Mouse (Mus musculus) lung, embryonic 15.5 days (tissue): Measurements from ENCODE around the gene Cyb5b. TPM values are rescaled to one million over a fixed set of nuclear protein-coding genes. Genes with fewer than 3 reads are reported as not detected.

Source experiments
- ATAC-seq: fragments of 200-750 bp; cut with Nextera tagmentation; 2 replicates; pipeline ENCODE4 v1.8.0; 2017; ENCODE audit warnings: moderate number of reproducible peaks, borderline replicate concordance; ENCODE audit not compliant: low FRiP score, low TSS enrichment; ENCODE audit errors: extremely low read depth
- H3K27ac ChIP-seq: fragments of 300-500 bp; sonication (generic); 2 replicates; pipeline ENCODE4 v1.5.1; 2015; ENCODE audit warnings: moderate library complexity, mild to moderate bottlenecking, inconsistent platforms
- H3K27me3 ChIP-seq: fragments of 300-500 bp; sonication (generic); 2 replicates; pipeline ENCODE4 v1.6.1; 2015; ENCODE audit warnings: inconsistent platforms
- H3K36me3 ChIP-seq: fragments of 300-500 bp; sonication (generic); 2 replicates; pipeline ENCODE4 v1.6.1; 2015; ENCODE audit warnings: inconsistent platforms
- H3K4me1 ChIP-seq: fragments of 300-500 bp; sonication (generic); 2 replicates; pipeline ENCODE4 v1.6.1; 2015; ENCODE audit warnings: inconsistent platforms
- H3K4me2 ChIP-seq: fragments of 300-500 bp; sonication (generic); 2 replicates; pipeline ENCODE4 v1.6.1; 2015; ENCODE audit warnings: inconsistent platforms, mild to moderate bottlenecking, moderate library complexity
- H3K4me3 ChIP-seq: fragments of 300-500 bp; sonication (generic); 2 replicates; pipeline ENCODE4 v1.5.1; 2015; ENCODE audit warnings: mild to moderate bottlenecking, inconsistent platforms
- H3K9ac ChIP-seq: fragments of 300-500 bp; sonication (generic); 2 replicates; pipeline ENCODE4 v1.6.1; 2015; ENCODE audit warnings: inconsistent platforms
- H3K9me3 ChIP-seq: fragments of 300-500 bp; sonication (generic); 2 replicates; pipeline ENCODE4 v1.6.1; 2016; ENCODE audit warnings: inconsistent platforms
- WGBS: fragments of 180-500 bp; shearing (Covaris S2); methylation state at CpG from one replicate; pipeline ENCODE4 v1.1.7; 2015; 5-methylcytosine and 5-hydroxymethylcytosine counted together
- polyA plus RNA-seq: library from polyadenylated mRNA; unstranded; fragments of >200 nt; fragmentation: Nextera tagmentation; extraction: Ambion mirVana; gene quantifications from 2 replicates; pipeline ENCODE4 v1.2.1, GENCODE M21; 2015

Cyb5b gene
- polyA plus RNA-seq, 1 experiment from 2014 or later, result 88.3 TPM

GRCm38 (mm10) chr8:107218091-107218490 lies 67.7 kb downstream of the Cyb5b start:
- no peaks in the 10 kb centered on the region for H3K9me3 ChIP-seq
- H3K4me3 ChIP-seq, result no peak overlapping the region
- ATAC-seq, result no peak
- 76% methylated on average over 8 of the region's 8 CpGs for WGBS
- no peak overlapping the region for H3K9ac ChIP-seq
- no peak overlapping the region for H3K27ac ChIP-seq
- H3K4me1 ChIP-seq, result no peaks in the 10 kb centered on the region
- no peak overlapping the region for H3K4me2 ChIP-seq
- no peaks in the 10 kb centered on the region for H3K36me3 ChIP-seq
- H3K27me3 ChIP-seq, result no peaks in the 10 kb centered on the region

- WGBS, result 68% methylated on average over 2 of the region's 2 CpGs
- H3K36me3 ChIP-seq, result no peaks in the 10 kb centered on the region
- no peak overlapping the region for H3K27ac ChIP-seq
- H3K4me1 ChIP-seq, result no peaks in the 10 kb centered on the region
- ATAC-seq, result no peak
- no peak overlapping the region for H3K9ac ChIP-seq
- no peak overlapping the region for H3K4me3 ChIP-seq
- no peaks in the 10 kb centered on the region for H3K27me3 ChIP-seq
- no peak overlapping the region for H3K4me2 ChIP-seq
- no peaks in the 10 kb centered on the region for H3K9me3 ChIP-seq
These were observed 68.6 kb downstream of the Cyb5b start for GRCm38 (mm10) chr8:107219078-107219477.

- no peak for ATAC-seq
- H3K4me1 ChIP-seq, result peaks cover 10% of the 10 kb centered on the region; the same call in 1 of the 2 replicates
- H3K27ac ChIP-seq, result no peak overlapping the region
- H3K9me3 ChIP-seq, result no peaks in the 10 kb centered on the region; the same call in 1 of the 2 replicates
- H3K4me3 ChIP-seq, result no peak overlapping the region
- WGBS, result 39% methylated on average over 8 of the region's 8 CpGs
- no peaks in the 10 kb centered on the region for H3K36me3 ChIP-seq
- H3K4me2 ChIP-seq, result no peak overlapping the region
- no peaks in the 10 kb centered on the region for H3K27me3 ChIP-seq
- no peak overlapping the region for H3K9ac ChIP-seq
These were observed 71.7 kb downstream of the Cyb5b start for GRCm38 (mm10) chr8:107221924-107222851.

- WGBS, result 16% methylated on average over 9 of the region's 9 CpGs
- no peak overlapping the region for H3K4me3 ChIP-seq
- no peaks in the 10 kb centered on the region for H3K36me3 ChIP-seq
- H3K9ac ChIP-seq, result no peak overlapping the region
- H3K4me2 ChIP-seq, result no peak overlapping the region
- peak; percentile 75; the same call in 1 of the 2 replicates for ATAC-seq
- H3K27ac ChIP-seq, result no peak overlapping the region
- H3K4me1 ChIP-seq, result peaks cover 11% of the 10 kb centered on the region; the same call in 1 of the 2 replicates
- no peaks in the 10 kb centered on the region; the same call in 1 of the 2 replicates for H3K9me3 ChIP-seq
- H3K27me3 ChIP-seq, result no peaks in the 10 kb centered on the region
These were observed 75.7 kb downstream of the Cyb5b start for GRCm38 (mm10) chr8:107226183-107226582.

DNA sequence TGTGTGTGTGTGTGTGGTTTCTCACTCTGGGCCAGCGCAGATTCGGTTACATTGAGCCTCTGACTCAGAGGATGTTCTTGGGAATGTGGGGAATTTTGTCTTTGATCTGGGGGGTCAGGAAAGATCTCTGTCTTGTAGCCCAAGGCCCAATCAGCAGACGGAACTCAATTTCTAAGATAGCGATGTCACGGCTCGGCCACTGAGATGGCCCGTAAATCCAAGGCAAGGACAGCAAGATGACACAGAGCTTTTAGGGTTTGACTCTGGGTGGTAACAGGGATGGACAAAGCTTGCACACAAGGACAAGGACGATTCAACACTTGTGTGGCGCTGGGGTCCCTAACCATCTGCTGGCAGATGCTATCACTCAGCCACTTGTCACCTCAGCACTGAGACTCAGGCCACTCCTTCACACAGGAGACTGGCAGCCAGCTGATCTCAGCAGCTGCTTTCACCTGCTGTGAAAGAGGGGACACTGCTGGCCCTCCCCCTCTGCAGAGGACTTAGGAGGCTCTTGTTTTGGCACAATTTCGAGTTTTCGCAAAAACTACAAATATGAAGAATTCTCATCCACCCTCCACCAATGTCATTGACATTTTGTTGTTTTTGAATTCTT lies 76.7 kb downstream of the Cyb5b start:
- ATAC-seq, result no peak
- Histone ChIP-seq H3K4me2 (no peak overlapping the region), H3K27ac (no peak overlapping the region), H3K9ac (no peak overlapping the region), H3K9me3 (no peaks in the 10 kb centered on the region; the same call in 1 of the 2 replicates), H3K4me1 (peaks cover 11% of the 10 kb centered on the region; the same call in 1 of the 2 replicates), H3K27me3 (no peaks in the 10 kb centered on the region), H3K36me3 (no peaks in the 10 kb centered on the region), H3K4me3 (no peak overlapping the region)
- 41% methylated on average over 11 of the region's 11 CpGs for WGBS

DNA sequence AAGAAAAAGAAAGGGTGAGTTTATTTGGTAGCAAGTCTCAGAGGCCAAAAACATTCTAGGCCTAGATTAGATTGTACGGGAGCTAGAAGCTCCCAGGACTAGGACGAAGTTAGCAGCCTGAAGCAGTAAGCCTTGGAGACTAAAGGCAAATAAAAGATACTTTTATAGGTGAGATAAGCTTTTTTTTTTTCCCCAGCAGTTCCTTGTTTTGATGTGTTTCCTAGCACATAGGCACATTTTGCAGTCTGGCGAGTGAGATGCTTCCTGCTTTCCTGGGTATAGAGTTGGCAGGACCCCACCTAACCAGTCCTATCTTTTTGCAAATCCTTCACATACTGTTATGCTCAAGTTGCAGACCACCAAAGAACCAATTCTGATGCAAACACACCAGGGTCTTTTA lies 82.8 kb downstream of the Cyb5b start:
- 80% methylated on average over 3 of the region's 3 CpGs for WGBS
- ATAC-seq, result no peak
- Histone ChIP-seq H3K27me3 (no peaks in the 10 kb centered on the region), H3K4me2 (no peak overlapping the region), H3K36me3 (no peaks in the 10 kb centered on the region), H3K4me1 (no peaks in the 10 kb centered on the region), H3K9me3 (no peaks in the 10 kb centered on the region), H3K27ac (no peak overlapping the region), H3K9ac (no peak overlapping the region), H3K4me3 (no peak overlapping the region)

- Histone ChIP-seq H3K4me2 (no peak overlapping the region), H3K27me3 (no peaks in the 10 kb centered on the region), H3K9ac (no peak overlapping the region), H3K36me3 (no peaks in the 10 kb centered on the region), H3K4me1 (no peaks in the 10 kb centered on the region), H3K9me3 (no peaks in the 10 kb centered on the region), H3K27ac (no peak overlapping the region), H3K4me3 (no peak overlapping the region)
- no peak for ATAC-seq
- WGBS, result 66% methylated on average over 2 of the region's 2 CpGs
These were observed 83.3 kb downstream of the Cyb5b start for GRCm38 (mm10) chr8:107233718-107234117.

Other genes with a start within 250 kb of the Cyb5b start
- 17.2 and 17.8 TPM in 2 replicates for gene Sntb2, start 214.9 kb upstream of the Cyb5b start, polyA plus RNA-seq
- gene Vps4a, start 119.4 kb upstream of the Cyb5b start, polyA plus RNA-seq, result 65.7 and 68.9 TPM in 2 replicates
- 46.9 and 50.3 TPM in 2 replicates for gene Pdf, start 102.0 kb upstream of the Cyb5b start, polyA plus RNA-seq
- 36.1 and 40.1 TPM in 2 replicates for gene Cog8, start 94.0 kb upstream of the Cyb5b start, polyA plus RNA-seq
- 79.9 and 81.0 TPM in 2 replicates for gene Nip7, start 93.8 kb upstream of the Cyb5b start, polyA plus RNA-seq
- gene Tmed6, start 85.0 kb upstream of the Cyb5b start, polyA plus RNA-seq, result 1.3 and 2.1 TPM in 2 replicates
- gene Terf2, start 54.1 kb upstream of the Cyb5b start, polyA plus RNA-seq, result 16.4 and 17.0 TPM in 2 replicates
- 9.2 and 12.5 TPM in 2 replicates for gene Nfat5, start 142.8 kb downstream of the Cyb5b start, polyA plus RNA-seq